Mouse (Mus musculus) retina, postnatal 1 day (tissue): ENCODE results near the gene Tex38.

Source experiments
- DNase-seq: peaks from one replicate; pipeline ENCODE4 v3.0.0-alpha.2; 2012

Gene Tex38

DNA sequence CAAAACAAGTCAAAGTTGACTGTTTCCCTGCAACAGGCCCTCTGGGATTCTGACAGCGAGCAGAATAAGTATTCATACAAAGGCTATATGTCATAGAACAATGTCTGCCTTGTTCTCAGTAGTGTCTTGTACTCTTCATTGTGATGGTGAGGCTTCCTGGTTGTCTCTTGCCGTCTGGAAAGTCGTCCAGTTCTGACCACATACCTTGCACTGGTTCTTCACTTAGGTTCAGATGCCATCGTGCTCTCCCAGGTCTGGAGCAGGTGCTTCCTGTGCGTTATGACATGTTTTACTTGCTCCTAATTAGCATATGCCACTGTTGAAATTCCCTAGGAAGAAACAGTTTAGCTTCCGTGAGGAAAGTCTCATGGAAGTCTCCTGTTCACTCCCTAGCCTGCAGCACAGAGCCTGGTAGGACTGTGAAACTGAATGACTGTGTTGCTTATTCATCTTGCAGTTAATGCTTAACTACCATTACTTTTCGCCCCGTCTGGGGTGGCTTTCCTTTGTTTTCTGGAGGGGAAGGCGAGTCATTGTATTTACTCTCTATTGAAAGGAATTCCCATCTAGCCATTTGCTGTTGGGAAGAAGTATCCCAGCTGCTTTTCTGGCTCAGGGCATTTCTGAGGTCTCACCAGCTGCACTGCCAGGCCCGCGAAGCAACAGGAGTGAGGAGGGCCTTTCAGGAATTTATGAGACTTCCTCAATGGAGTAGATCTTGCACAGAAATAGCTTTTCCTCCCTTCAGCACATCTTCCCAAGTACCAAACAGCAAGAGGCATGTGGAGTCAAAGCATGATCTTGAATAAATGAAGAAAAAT, 13.0 kb downstream of the Tex38 start:
- DNase-seq = no peak

DNA sequence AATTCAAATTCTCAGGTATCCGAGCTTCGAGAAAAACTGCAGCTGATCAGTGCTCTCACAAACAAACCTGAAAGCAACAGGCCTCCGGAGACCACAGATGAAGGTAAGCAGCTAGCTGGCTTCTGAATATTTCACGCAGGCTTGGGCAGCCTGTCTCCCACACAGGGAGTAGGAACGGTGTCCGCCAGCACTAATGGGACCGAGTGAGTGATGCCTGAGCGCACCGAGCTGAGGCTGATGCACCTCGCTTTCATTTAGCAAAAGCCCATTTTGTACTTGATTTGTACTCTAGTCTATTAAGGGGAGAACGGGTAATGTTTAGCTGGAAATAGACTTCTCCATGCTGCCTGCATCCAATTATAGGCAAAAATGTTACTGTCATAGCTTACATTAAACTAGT, 16.2 kb downstream of the Tex38 start:
- no peak for DNase-seq

DNA sequence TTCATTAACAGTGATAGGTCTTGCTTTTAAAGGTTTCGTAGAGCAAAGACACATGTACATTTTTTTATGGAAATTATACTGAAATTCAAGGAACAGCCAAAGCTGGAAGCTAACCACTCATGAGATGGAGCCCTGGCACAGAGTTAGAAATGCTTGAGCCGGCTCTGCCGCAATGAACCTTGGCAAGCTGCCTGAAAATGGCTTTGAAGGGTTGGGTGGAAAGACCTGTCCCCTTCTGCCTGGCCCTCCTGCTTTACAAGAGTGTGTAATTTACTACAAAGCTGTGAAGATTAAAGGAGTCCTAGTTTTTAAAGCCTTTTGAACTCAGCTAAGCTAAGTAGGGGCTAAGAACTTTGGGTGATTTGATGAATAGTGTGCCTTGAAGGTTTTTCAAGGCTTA, 19.6 kb downstream of the Tex38 start:
- DNase-seq = no peak

DNA sequence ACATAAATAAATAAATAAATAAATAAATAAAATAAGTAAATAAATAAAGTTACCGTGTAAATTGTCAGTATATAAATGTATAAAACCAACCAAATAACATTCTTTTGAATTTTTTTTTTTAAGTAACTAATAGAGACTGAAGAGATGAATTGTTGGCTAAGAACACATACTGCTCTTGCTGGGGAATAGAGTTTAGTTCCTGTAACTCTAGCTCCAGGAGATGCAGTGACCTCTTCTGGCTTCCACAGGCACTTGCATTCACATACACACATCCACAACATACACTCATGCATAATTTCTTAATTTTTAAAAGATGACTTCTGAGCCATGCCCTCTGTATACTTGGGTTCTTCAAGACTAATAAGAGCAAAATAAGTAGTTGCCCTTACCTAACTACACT, 26.0 kb downstream of the Tex38 start:
- no peak for DNase-seq

DNA sequence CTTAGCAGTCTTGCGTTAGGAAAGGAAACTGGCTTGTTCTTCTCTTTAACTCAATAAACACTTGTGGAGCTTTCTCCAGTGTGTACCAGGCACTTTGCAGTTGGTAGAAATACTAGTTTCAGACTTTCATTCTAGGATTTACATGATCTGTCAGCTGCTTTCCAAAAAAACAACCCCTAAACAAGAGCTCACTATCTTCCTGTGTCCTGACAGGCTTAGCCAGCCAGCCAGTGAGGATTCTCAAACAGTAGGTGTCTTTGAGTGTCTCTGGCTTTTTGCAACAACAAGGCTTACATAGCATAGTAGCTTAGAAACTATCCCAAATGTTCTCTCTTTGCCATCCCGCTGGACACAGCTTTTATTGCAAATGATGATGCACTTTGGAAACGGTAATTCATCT, 26.7 kb downstream of the Tex38 start:
- no peak for DNase-seq

DNA sequence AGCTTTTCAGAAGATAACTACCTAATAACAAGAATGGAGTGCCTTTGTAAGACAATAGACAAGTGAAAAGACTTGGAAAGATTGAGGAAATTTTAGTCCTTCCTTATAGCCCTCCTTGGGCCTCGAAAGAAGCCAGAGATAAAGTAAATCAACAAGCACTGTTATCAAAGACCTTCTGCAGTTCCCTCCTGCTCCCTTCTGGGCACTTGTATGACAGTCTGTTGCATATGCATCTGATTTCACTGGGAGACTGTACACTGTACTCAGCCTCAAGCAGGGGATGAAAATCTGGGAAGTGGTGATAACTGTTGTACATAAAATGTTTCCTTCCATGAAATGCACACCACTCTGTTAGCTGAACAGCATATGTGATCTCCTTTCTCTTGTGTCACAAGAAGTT, 31.5 kb downstream of the Tex38 start:
- no peak for DNase-seq

DNA sequence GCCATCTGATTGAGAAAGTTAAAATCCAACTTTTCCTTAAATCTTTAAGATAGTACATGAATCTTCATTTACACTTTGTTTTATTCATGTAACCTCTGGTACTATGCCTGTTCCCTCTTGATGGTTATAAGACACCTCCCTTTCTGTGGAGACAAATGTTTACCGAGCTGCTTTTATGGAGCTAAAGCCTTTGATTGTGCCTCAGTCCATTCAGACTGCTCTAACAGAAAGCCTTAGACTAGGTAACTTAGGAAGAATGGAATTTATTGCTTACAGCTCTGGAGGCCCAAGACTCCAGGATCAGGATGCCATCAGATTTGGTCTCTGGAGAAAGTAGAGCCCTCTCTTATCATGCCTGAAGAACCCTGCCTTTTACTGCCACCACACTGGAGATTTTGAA, 32.6 kb downstream of the Tex38 start:
- DNase-seq = no peak

DNA sequence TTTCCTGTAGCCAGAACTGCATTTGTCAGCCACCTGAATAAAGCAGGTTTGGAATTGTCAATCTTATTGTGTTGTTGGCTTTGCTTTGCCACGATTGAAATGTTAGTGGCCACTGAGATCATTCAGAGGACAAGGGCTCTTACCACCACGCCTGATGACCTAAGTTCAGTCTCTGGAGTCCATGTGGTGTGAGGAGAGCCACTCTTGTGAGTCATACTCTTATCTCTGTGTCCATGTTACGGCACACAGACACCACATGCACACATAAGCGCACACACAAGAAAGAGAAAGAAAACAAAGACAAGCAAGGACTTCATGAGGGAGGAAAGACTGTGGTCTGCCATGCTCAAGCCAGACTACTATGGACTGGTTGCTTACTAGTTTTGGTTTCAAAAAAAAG, 37.7 kb downstream of the Tex38 start:
- no peak for DNase-seq

DNA sequence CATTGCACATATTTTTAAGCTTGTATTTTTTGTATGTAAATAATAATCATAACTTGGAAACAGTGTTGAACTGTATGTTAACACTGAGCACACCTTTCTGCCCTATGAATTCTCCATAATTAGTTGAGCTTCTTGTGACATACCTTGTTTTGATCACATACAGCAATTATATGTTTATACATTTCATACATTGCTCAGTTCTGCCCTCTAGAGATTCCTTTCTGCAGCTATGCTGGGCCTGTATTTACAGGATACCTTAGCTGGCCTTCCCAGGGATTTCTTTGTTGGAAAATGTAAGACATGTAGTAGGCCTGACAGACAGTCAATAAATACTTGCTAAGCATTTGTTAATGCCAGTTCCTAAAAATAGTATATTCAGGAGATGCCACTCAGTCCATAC, 38.2 kb downstream of the Tex38 start:
- DNase-seq = no peak

DNA sequence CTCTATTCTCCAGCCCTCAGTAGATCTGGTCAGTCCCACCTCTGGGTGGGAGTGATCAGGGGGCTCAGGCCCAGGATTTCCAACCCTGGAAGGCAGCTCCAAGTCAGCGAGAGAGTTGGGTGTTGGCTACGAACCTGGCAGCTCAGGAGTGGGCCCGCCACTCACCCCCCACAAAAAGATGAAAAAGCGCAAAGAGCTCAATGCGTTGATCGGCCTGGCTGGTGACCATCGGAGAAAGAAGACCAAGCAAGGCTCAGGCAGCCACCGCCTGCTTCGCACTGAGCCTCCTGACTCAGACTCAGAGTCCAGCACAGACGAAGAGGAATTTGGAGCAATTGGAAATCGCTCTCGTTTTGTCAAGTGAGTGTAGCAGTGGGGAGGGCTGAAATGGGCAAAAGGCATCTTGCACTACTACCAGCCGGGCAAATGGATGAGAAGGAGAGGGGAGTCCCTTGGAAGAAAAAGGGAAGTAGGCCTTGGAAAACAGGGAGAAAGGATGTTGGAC, 42.3 kb downstream of the Tex38 start:
- no peak for DNase-seq

DNA sequence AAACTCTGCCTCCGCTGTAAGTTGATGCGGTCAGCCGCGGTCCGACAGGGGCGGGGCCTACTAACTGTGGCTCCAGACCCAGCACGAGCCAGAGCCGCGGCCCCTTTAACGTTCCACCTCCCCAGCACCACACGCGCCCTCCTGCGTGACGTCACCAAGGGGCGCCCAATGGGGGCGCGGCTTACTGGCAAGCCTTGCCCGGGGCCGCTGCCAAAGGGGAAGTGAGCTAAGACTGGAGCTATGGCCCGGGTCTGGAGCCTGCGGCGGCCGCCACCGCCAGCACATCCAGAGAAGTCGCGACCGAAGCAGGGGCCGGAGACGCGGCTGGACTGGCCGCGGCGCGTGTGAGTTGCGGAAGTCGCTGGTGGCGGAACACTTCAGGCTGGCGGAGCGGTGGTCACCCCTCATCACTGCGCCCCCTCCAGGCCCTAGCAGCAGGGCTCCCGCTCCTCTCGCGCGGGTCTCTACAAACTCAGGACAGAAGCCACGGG, 43.2 kb downstream of the Tex38 start, which contains the start of gene Efcab14:
Gene Efcab14, plus strand, starts transcription at position 194 of the 491 bp plus-strand sequence.
- DNase-seq = peak; percentile 99

DNA sequence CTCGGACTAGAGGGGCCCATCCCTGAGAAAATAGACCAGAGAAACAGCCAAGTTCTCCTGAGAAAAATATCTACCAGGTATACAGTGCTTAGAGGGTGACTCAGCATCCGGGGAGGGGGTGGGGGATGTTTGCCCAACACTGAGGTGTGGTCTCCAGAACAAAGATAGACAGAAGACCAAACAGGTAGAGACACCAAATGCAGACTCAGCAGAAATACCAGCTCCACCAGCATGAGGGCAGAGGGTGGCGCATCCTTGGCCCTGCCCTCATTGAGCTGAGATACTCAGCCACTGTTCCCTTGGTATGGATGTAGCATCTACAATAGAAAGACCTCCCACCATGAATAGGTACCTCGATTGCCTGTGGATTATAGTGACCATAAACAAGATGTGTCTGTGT, 46.0 kb downstream of the Tex38 start:
- DNase-seq = no peak

DNA sequence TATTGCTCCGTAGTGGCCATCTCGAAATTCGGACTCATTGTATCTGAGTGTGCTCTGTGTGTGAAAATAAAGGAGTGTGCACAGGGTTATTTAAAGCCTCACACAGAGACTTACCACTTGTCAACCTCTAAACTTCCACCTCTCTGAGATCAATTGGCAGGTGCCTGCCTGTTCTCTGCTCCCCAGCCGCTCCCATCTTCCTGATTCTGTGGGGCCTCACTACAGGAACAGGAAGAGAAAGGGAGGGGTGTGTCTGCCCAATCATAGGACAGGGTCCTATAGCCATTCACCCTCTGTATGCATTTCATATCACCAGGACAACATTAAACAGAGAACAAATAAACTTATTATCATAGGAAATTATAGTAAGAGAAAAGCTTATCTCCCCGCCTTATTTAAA, 47.1 kb downstream of the Tex38 start:
- DNase-seq = no peak

DNA sequence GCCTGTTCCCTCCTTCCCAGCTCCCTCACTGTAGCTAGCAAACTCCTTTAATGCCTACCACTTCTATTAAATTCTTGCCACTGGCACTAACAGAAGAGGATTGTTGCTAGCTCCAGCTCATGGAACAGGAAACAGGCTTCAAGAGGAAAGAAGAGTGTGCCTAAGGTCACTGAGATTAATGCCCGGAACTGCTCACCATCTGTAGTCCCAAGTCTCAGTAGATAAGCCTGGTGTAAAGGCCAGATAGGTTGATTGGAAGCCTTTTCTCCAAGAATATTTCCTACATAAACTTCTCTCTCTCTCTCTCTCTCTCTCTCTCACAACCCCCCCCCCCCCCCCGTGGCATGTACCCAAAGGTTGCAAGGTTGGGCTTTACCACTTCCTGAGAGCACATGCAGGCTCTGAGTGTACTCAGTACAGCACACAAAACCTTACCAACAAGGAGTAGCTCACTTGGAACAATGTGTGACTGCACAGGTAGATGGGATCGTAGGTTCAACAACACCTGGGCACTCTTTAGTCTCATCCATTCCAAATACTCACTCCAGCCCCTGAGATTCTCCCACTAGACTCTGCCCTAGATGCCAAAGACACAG, 48.5 kb downstream of the Tex38 start:
- DNase-seq = no peak

DNA sequence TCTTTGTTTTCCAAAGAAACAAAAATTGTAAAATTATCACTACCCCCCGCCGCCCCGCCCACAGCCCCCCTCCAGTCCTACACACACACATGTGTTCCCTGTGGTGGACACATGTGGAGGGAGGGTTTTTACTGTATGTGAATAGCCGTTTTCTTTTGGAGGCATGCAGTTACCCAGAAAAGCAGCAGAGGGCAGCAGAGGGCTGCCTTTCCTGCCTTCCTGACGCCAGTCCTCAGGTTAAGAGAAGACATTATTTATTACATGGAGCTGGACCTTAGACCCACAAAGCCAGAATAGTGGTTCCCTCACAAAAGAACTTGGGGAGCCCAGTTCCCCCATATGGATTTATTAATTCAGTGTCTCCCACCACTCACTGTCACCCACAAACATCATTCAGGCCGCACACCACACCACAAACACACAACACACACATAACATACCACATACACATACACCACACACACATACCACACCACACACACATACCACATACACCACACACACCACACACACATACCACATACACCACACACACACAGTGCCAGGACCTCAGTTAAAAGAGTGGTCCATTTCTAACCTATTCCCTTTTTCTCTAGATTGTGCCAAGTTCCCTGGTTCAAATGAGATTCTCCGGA, 49.1 kb downstream of the Tex38 start:
- DNase-seq = peak; percentile 84
